Mouse (Mus musculus): ENCODE results near the gene Rfx1. TPM values are rescaled to one million over a fixed set of nuclear protein-coding genes. Genes with fewer than 3 reads are reported as not detected.
A peak's percentile ranks its signal among the peaks of the same experiment; 100 is the strongest.

Rfx1 gene
- polyA plus RNA-seq, 2 experiments = 9.8 to 30.4 TPM

DNA sequence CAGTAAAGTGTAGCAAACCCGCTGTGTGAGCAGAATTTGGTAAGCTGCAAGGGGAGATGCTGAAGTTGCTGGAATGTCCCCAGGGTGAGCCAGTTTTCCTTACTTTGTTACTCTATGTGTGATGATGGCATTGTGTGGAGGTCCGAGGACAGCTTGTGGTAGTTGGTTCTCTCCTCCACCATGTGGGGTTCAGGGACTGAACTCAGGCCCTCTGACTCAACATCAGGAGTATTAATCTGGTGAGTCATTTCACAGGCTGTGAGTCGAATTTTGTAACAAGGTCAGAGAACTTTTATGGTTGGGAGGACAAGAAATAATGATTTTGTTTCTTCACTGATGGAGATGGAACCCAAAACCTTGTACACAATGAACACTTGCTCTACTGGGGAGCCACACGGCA, 33.9 kb upstream of the Rfx1 start:
- ATAC-seq (ENCODE audit: low FRiP score, low read depth) (no peak), DNase-seq (ENCODE audit: low spot score) (no peak)
- Histone ChIP-seq H3K4me1 (ENCODE audit: control insufficient read depth, insufficient read depth, low read length) (no peaks in the 10 kb centered on the region), H3K27me3 (ENCODE audit: control insufficient read depth, insufficient read depth, low read length) (0 out of 2 replicates have a peak, but pooled peaks cover 3% of the 10 kb centered on the region), H3K4me3 (replicated peaks; ENCODE audit: low read length) (no peak overlapping the region), H3K4me2 (replicated peaks; ENCODE audit: low read depth, low read length, severe bottlenecking) (no peak overlapping the region), H3K9me3 (ENCODE audit: control insufficient read depth, low read length) (no peaks in the 10 kb centered on the region), H3K9ac (ENCODE audit: low read depth, low read length, severe bottlenecking) (no peak overlapping the region), H3K27ac (replicated peaks; ENCODE audit: low read depth, low read length) (no peak overlapping the region), H3K36me3 (ENCODE audit: control insufficient read depth, insufficient read depth, low read length) (no peaks in the 10 kb centered on the region)
- TF ChIP-seq POLR2A (IDR thresholded peaks at IDR 0.05; ENCODE audit: borderline replicate concordance, extremely low read depth, insufficient read depth, insufficient read length) = no peak
- WGBS = 68% methylated on average over 4 of the region's 4 CpGs

DNA sequence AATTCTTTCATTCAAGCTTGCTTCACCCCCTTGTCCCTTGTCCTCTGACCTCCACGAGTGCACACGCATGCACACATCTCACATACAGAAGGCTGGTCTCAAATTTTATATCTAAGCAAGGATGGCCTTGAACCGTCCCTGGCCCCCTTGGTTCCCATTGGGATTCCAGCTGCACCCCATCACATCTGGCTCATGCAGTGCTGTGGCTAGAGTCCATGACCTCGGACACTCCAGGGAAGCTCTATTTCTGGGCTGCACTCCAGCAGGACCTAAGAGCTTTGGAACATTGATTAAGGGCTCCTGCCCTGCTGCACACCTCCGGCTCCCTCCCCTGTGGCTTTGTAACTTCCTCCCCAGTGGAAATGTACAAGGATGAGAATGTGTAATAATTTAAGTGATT, 28.6 kb upstream of the Rfx1 start:
- H3K4me2 ChIP-seq (replicated peaks; ENCODE audit: low read depth, low read length, severe bottlenecking) = no peak overlapping the region
- 67% methylated on average over 5 of the region's 5 CpGs for WGBS
- H3K27me3 ChIP-seq (ENCODE audit: control insufficient read depth, insufficient read depth, low read length) = peaks cover 23% of the 10 kb centered on the region
- no peak for ATAC-seq (ENCODE audit: low FRiP score, low read depth)
- no peaks in the 10 kb centered on the region for H3K9me3 ChIP-seq (ENCODE audit: control insufficient read depth, low read length)
- no peak overlapping the region for H3K9ac ChIP-seq (ENCODE audit: low read depth, low read length, severe bottlenecking)
- no peaks in the 10 kb centered on the region for H3K36me3 ChIP-seq (ENCODE audit: control insufficient read depth, insufficient read depth, low read length)
- no peak overlapping the region for H3K27ac ChIP-seq (replicated peaks; ENCODE audit: low read depth, low read length)
- H3K4me1 ChIP-seq (ENCODE audit: control insufficient read depth, insufficient read depth, low read length) = peaks cover 8% of the 10 kb centered on the region; the same call in 1 of the 2 replicates
- H3K4me3 ChIP-seq (replicated peaks; ENCODE audit: low read length) = no peak overlapping the region
- no peak for TF ChIP-seq POLR2A (IDR thresholded peaks at IDR 0.05; ENCODE audit: borderline replicate concordance, extremely low read depth, insufficient read depth, insufficient read length)
- DNase-seq (ENCODE audit: low spot score) = no peak

DNA sequence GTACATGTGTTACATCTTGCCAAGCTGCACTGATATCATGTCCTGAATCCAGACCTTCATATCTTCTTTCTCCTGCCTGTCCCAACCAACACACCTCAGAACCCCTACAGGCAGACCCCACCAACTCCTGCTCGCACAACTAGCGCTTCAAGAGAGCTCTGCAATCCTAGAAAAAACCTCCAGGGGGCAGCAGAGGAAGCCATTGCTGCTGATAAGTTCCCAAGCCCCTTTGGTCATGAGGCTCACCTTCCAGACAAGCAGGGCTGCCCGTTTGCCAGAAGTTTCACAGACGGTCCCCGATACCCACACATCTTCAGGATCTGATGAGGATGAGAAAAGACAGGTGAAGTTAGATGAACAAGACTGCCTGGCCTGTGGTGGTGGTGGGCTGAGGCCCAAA, 27.6 kb upstream of the Rfx1 start:
- Histone ChIP-seq H3K4me2 (replicated peaks; ENCODE audit: low read depth, low read length, severe bottlenecking) (no peak overlapping the region), H3K27me3 (ENCODE audit: control insufficient read depth, insufficient read depth, low read length) (peaks cover 33% of the 10 kb centered on the region), H3K4me3 (replicated peaks; ENCODE audit: low read length) (no peak overlapping the region), H3K4me1 (ENCODE audit: control insufficient read depth, insufficient read depth, low read length) (peaks cover 8% of the 10 kb centered on the region; the same call in 1 of the 2 replicates), H3K9ac (ENCODE audit: low read depth, low read length, severe bottlenecking) (no peak overlapping the region), H3K27ac (replicated peaks; ENCODE audit: low read depth, low read length) (no peak overlapping the region), H3K9me3 (ENCODE audit: control insufficient read depth, low read length) (no peaks in the 10 kb centered on the region), H3K36me3 (ENCODE audit: control insufficient read depth, insufficient read depth, low read length) (no peaks in the 10 kb centered on the region)
- DNase-seq (ENCODE audit: low spot score) (peak; percentile 93), ATAC-seq (ENCODE audit: low FRiP score, low read depth) (peak; percentile 31; the same call in 1 of the 2 replicates)
- TF ChIP-seq POLR2A (IDR thresholded peaks at IDR 0.05; ENCODE audit: borderline replicate concordance, extremely low read depth, insufficient read depth, insufficient read length) = no peak
- WGBS = 5% methylated on average over 5 of the region's 5 CpGs

DNA sequence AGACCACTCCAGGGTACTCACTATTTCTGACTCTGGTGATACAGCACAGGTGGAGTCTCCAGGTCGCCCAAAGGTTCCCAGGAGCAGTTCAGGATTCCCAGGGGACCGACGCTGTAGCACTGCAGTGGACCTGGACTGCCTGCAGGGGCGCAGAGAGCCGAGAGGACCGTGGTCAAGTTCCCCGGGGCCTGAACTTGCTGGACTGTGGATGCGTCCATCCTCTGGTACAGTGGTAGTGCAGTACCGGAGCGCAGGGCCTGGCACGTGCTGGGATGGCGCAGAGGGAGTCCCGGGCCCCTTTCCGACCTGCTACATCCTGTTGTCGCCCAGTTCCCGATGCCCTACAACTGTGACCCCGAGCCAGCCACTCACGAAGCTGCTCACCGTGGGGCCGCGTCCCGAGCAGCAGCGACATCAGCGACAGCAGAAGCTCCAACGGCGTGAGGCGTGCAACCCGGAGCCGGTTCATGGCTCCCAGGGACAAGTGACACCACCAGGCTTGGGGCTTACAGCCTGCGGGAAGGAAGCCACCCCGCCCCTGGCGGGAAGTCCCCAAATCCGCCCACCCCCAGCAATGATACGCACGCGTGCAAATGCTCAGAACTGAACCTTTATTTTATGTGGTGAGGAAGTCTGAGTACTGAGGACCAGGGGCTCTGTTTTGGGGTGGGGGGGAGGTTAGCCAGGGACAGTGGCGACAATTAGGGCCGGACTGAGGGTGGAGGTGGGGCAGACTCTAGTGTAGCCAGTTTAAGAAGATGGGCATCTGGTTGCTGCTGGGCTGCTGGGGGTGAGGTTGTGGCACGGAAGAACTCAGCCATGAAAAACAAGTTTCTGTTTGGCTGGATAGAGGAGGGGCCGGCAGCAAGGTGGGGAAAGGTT, 24.3 kb upstream of the Rfx1 start, which contains the start of gene Il27ra:
Gene Il27ra (minus strand): TSS at position 524 of the 882 bp plus-strand sequence.
- peak; percentile 59; the same call in 1 of the 2 replicates for ATAC-seq (ENCODE audit: low FRiP score, low read depth)
- peak within 1 kb of the TSS; percentile 38 for H3K9ac ChIP-seq (ENCODE audit: low read depth, low read length, severe bottlenecking)
- TF ChIP-seq POLR2A (IDR thresholded peaks at IDR 0.05; ENCODE audit: borderline replicate concordance, extremely low read depth, insufficient read depth, insufficient read length) = no peak
- no peaks in the 10 kb centered on the region for H3K9me3 ChIP-seq (ENCODE audit: control insufficient read depth, low read length)
- no peaks in the 10 kb centered on the region for H3K36me3 ChIP-seq (ENCODE audit: control insufficient read depth, insufficient read depth, low read length)
- H3K27ac ChIP-seq (replicated peaks; ENCODE audit: low read depth, low read length) = no peak within 1 kb of the TSS
- DNase-seq (ENCODE audit: low spot score) = peak; percentile 64
- WGBS = 5% methylated on average over 35 of the region's 40 CpGs
- peaks cover 8% of the 10 kb centered on the region; the same call in 1 of the 2 replicates for H3K4me1 ChIP-seq (ENCODE audit: control insufficient read depth, insufficient read depth, low read length)
- peak within 1 kb of the TSS; percentile 54 for H3K4me2 ChIP-seq (replicated peaks; ENCODE audit: low read depth, low read length, severe bottlenecking)
- peak within 1 kb of the TSS; percentile 32 for H3K4me3 ChIP-seq (replicated peaks; ENCODE audit: low read length)
- peaks cover 48% of the 10 kb centered on the region for H3K27me3 ChIP-seq (ENCODE audit: control insufficient read depth, insufficient read depth, low read length)

DNA sequence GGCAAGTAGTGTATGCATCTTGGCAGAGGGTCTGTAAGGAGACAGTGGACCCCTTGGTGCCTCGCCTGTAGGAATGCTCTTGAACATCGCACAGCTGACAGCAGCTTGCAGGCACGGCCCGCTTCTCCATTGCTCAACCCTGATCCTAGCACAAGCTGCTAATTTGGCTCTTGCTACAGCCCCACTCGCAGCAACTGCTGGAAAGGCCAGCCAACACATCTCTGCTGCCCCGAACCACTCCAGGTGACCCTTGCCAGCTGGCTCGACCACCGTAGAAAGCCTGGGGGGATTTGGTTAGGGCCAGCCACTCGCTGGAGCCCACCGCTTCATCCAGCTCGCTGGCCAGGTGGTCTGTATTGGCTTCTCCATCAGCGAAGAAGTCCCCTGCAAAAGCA, 23.7 kb upstream of the Rfx1 start:
- peaks cover 8% of the 10 kb centered on the region for H3K4me1 ChIP-seq (ENCODE audit: control insufficient read depth, insufficient read depth, low read length)
- no peak for DNase-seq (ENCODE audit: low spot score)
- H3K9ac ChIP-seq (ENCODE audit: low read depth, low read length, severe bottlenecking) = no peak overlapping the region
- no peak overlapping the region for H3K4me3 ChIP-seq (replicated peaks; ENCODE audit: low read length)
- 25% methylated on average over 12 of the region's 12 CpGs for WGBS
- no peak for TF ChIP-seq POLR2A (IDR thresholded peaks at IDR 0.05; ENCODE audit: borderline replicate concordance, extremely low read depth, insufficient read depth, insufficient read length)
- H3K27ac ChIP-seq (replicated peaks; ENCODE audit: low read depth, low read length) = no peak overlapping the region
- H3K4me2 ChIP-seq (replicated peaks; ENCODE audit: low read depth, low read length, severe bottlenecking) = peak overlapping the region; percentile 54; the same call in 1 of the 2 replicates
- peaks cover 48% of the 10 kb centered on the region for H3K27me3 ChIP-seq (ENCODE audit: control insufficient read depth, insufficient read depth, low read length)
- H3K9me3 ChIP-seq (ENCODE audit: control insufficient read depth, low read length) = no peaks in the 10 kb centered on the region
- no peaks in the 10 kb centered on the region for H3K36me3 ChIP-seq (ENCODE audit: control insufficient read depth, insufficient read depth, low read length)
- no peak for ATAC-seq (ENCODE audit: low FRiP score, low read depth)

All from limb, embryonic 14.5 days (tissue).